Mouse (Mus musculus) embryonic fibroblast, embryonic 13.5 days (primary cell): ENCODE measurements around the gene AL607142.1.

Experiments used
- CTCF ChIP-seq: IDR thresholded peaks from 2 replicates; pipeline ENCODE4 v1.5.1; 2011; ENCODE audit warnings: mild to moderate bottlenecking, control low read depth, low read length, moderate library complexity, borderline replicate concordance; ENCODE audit not compliant: insufficient read depth
- POLR2A ChIP-seq: IDR thresholded peaks from 2 replicates; pipeline ENCODE4 v1.6.1; 2011; ENCODE audit warnings: low read depth, mild to moderate bottlenecking, control low read depth, low read length, moderate library complexity

- TF ChIP-seq POLR2A (no peak), CTCF (no peak)
Measured at GRCm38 (mm10) chr4:120027671-120028070, 37.1 kb upstream of the AL607142.1 start.
